Mouse (Mus musculus): ENCODE data around the gene Stra6. TPM values are rescaled to one million over a fixed set of nuclear protein-coding genes. Genes with fewer than 3 reads are reported as not detected.

The Stra6 gene
- polyA plus RNA-seq, 1 experiment, result 2.8 TPM

- no peak overlapping the region for H3K27ac ChIP-seq (ENCODE audit: insufficient read depth, low read length)
- H3K4me1 ChIP-seq (ENCODE audit: control insufficient read depth, insufficient read depth, low read length), result 0 out of 2 replicates have a peak, but pooled peaks cover 2% of the 10 kb centered on the region
- H3K27me3 ChIP-seq (ENCODE audit: control insufficient read depth, insufficient read depth, low read length), result no peaks in the 10 kb centered on the region
- TF ChIP-seq POLR2A (IDR thresholded peaks at IDR 0.05; ENCODE audit: borderline replicate concordance, insufficient read depth, low read length) (no peak), CTCF (IDR thresholded peaks at IDR 0.05; ENCODE audit: borderline replicate concordance, insufficient read depth, low read depth, low read length) (no peak)
- WGBS, result 84% methylated on average over 22 of the region's 22 CpGs
- no peak for DNase-seq
- H3K4me3 ChIP-seq (replicated peaks; ENCODE audit: insufficient read depth, low read depth, low read length), result no peak overlapping the region
Observed at GRCm38 (mm10) chr9:58156819-58157560, 93.4 kb downstream of the Stra6 start.

GRCm38 (mm10) chr9:58157838-58158237, 94.2 kb downstream of the Stra6 start:
- DNase-seq, result no peak
- no peak overlapping the region for H3K4me3 ChIP-seq (replicated peaks; ENCODE audit: insufficient read depth, low read depth, low read length)
- TF ChIP-seq POLR2A (IDR thresholded peaks at IDR 0.05; ENCODE audit: borderline replicate concordance, insufficient read depth, low read length), result no peak
- no peak for TF ChIP-seq CTCF (IDR thresholded peaks at IDR 0.05; ENCODE audit: borderline replicate concordance, insufficient read depth, low read depth, low read length)
- H3K27me3 ChIP-seq (ENCODE audit: control insufficient read depth, insufficient read depth, low read length), result no peaks in the 10 kb centered on the region
- no peak overlapping the region for H3K27ac ChIP-seq (ENCODE audit: insufficient read depth, low read length)
- WGBS, result 67% methylated on average over 13 of the region's 13 CpGs
- H3K4me1 ChIP-seq (ENCODE audit: control insufficient read depth, insufficient read depth, low read length), result 0 out of 2 replicates have a peak, but pooled peaks cover 2% of the 10 kb centered on the region

- Histone ChIP-seq H3K27me3 (ENCODE audit: control insufficient read depth, insufficient read depth, low read length) (no peaks in the 10 kb centered on the region), H3K4me1 (ENCODE audit: control insufficient read depth, insufficient read depth, low read length) (0 out of 2 replicates have a peak, but pooled peaks cover 2% of the 10 kb centered on the region), H3K27ac (ENCODE audit: insufficient read depth, low read length) (no peak overlapping the region), H3K4me3 (replicated peaks; ENCODE audit: insufficient read depth, low read depth, low read length) (no peak overlapping the region)
- 86% methylated on average over 7 of the region's 7 CpGs for WGBS
- no peak for DNase-seq
- TF ChIP-seq CTCF (IDR thresholded peaks at IDR 0.05; ENCODE audit: borderline replicate concordance, insufficient read depth, low read depth, low read length) (no peak), POLR2A (IDR thresholded peaks at IDR 0.05; ENCODE audit: borderline replicate concordance, insufficient read depth, low read length) (no peak)
Observed at GRCm38 (mm10) chr9:58158541-58159311, 95.1 kb downstream of the Stra6 start.

GRCm38 (mm10) chr9:58159855-58160254, 96.3 kb downstream of the Stra6 start:
- TF ChIP-seq CTCF (IDR thresholded peaks at IDR 0.05; ENCODE audit: borderline replicate concordance, insufficient read depth, low read depth, low read length) (no peak), POLR2A (IDR thresholded peaks at IDR 0.05; ENCODE audit: borderline replicate concordance, insufficient read depth, low read length) (no peak)
- 45% methylated on average over 4 of the region's 4 CpGs for WGBS
- Histone ChIP-seq H3K4me3 (replicated peaks; ENCODE audit: insufficient read depth, low read depth, low read length) (no peak overlapping the region), H3K27me3 (ENCODE audit: control insufficient read depth, insufficient read depth, low read length) (no peaks in the 10 kb centered on the region), H3K4me1 (ENCODE audit: control insufficient read depth, insufficient read depth, low read length) (0 out of 2 replicates have a peak, but pooled peaks cover 2% of the 10 kb centered on the region), H3K27ac (ENCODE audit: insufficient read depth, low read length) (no peak overlapping the region)
- no peak for DNase-seq

GRCm38 (mm10) chr9:58160315-58160714, 96.7 kb downstream of the Stra6 start:
- 82% methylated on average over 5 of the region's 5 CpGs for WGBS
- Histone ChIP-seq H3K4me3 (replicated peaks; ENCODE audit: insufficient read depth, low read depth, low read length) (no peak overlapping the region), H3K27me3 (ENCODE audit: control insufficient read depth, insufficient read depth, low read length) (no peaks in the 10 kb centered on the region), H3K4me1 (ENCODE audit: control insufficient read depth, insufficient read depth, low read length) (0 out of 2 replicates have a peak, but pooled peaks cover 2% of the 10 kb centered on the region), H3K27ac (ENCODE audit: insufficient read depth, low read length) (no peak overlapping the region)
- TF ChIP-seq CTCF (IDR thresholded peaks at IDR 0.05; ENCODE audit: borderline replicate concordance, insufficient read depth, low read depth, low read length) (no peak), POLR2A (IDR thresholded peaks at IDR 0.05; ENCODE audit: borderline replicate concordance, insufficient read depth, low read length) (no peak)
- no peak for DNase-seq

GRCm38 (mm10) chr9:58162173-58162572, 98.6 kb downstream of the Stra6 start:
- no peak for DNase-seq
- Histone ChIP-seq H3K4me3 (replicated peaks; ENCODE audit: insufficient read depth, low read depth, low read length) (no peak overlapping the region), H3K27ac (ENCODE audit: insufficient read depth, low read length) (no peak overlapping the region), H3K4me1 (ENCODE audit: control insufficient read depth, insufficient read depth, low read length) (0 out of 2 replicates have a peak, but pooled peaks cover 2% of the 10 kb centered on the region), H3K27me3 (ENCODE audit: control insufficient read depth, insufficient read depth, low read length) (no peaks in the 10 kb centered on the region)
- 97% methylated on average over 3 of the region's 3 CpGs for WGBS
- TF ChIP-seq POLR2A (IDR thresholded peaks at IDR 0.05; ENCODE audit: borderline replicate concordance, insufficient read depth, low read length) (no peak), CTCF (IDR thresholded peaks at IDR 0.05; ENCODE audit: borderline replicate concordance, insufficient read depth, low read depth, low read length) (no peak)

- WGBS, result 81% methylated on average over 5 of the region's 5 CpGs
- TF ChIP-seq CTCF (IDR thresholded peaks at IDR 0.05; ENCODE audit: borderline replicate concordance, insufficient read depth, low read depth, low read length) (no peak), POLR2A (IDR thresholded peaks at IDR 0.05; ENCODE audit: borderline replicate concordance, insufficient read depth, low read length) (no peak)
Observed at GRCm38 (mm10) chr9:58163146-58163545, 99.6 kb downstream of the Stra6 start.

More at GRCm38 (mm10) chr9:58163146-58163545, 99.6 kb downstream of the Stra6 start:
- Histone ChIP-seq H3K27ac (ENCODE audit: insufficient read depth, low read length) (no peak overlapping the region), H3K27me3 (ENCODE audit: control insufficient read depth, insufficient read depth, low read length) (no peaks in the 10 kb centered on the region), H3K4me3 (replicated peaks; ENCODE audit: insufficient read depth, low read depth, low read length) (no peak overlapping the region), H3K4me1 (ENCODE audit: control insufficient read depth, insufficient read depth, low read length) (0 out of 2 replicates have a peak, but pooled peaks cover 2% of the 10 kb centered on the region)
- no peak for DNase-seq

Data from cerebellum, adult 2 months (tissue).